Mouse (Mus musculus) ES-E14 (cell line): ENCODE measurements at regions not wholly inside any gene's neighbourhood (a gene's known extent, or its start where the extent isn't known, plus 50 kb on each side); places are given as distances from the start of the nearest gene placed in this dataset.

Experiments
- HCFC1 ChIP-seq: IDR thresholded peaks from 2 replicates; pipeline ENCODE4 v1.6.1; 2012; ENCODE audit warnings: low read length, inconsistent platforms, borderline replicate concordance; ENCODE audit not compliant: insufficient read depth
- ZNF384 ChIP-seq: IDR thresholded peaks from 2 replicates; pipeline ENCODE4 v1.6.1; 2012; ENCODE audit warnings: low read depth, low read length, inconsistent platforms

DNA sequence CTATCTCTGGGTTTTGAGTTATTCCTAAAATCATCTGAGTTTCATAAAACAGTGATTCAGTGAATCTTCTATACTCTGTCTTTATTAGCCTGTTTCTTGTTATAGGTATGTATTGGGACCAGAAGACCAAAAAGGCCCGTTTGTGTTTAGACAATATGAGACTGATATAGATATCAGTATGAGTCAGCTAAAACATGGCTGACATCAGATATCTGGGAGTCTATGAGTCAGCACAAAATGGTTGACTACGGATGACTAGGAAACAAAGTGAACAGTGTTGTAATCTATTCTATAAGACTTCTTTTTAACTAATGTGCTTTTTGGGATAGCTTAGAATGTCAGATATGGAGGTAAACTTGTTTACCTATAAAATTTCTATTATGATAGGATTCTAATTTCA, 305.2 kb upstream of the Epha4 start:
- no peak for TF ChIP-seq ZNF384
- no peak for TF ChIP-seq HCFC1
